Mouse (Mus musculus): Measurements from ENCODE around the gene Inca1. TPM values are rescaled to one million over a fixed set of nuclear protein-coding genes. Genes with fewer than 3 reads are reported as not detected.

Inca1 gene
- polyA plus RNA-seq (2012) = not detected in 2 replicates

GRCm38 (mm10) chr11:70699722-70700556, at the start of gene Inca1, which contains the start of gene Kif1c:
Gene Inca1 (minus strand): TSS chr11:70700155.
Gene Kif1c (plus strand): TSS chr11:70700548.
- Histone ChIP-seq H3K4me3 (replicated peaks) (peak within 1 kb of the TSS; percentile 86), H3K27me3 (ENCODE audit: control insufficient read depth) (peaks cover 25% of the 10 kb centered on the region), H3K4me1 (ENCODE audit: control insufficient read depth) (peaks cover 24% of the 10 kb centered on the region), H3K9me3 (ENCODE audit: control insufficient read depth, low read length) (no peaks in the 10 kb centered on the region), H3K36me3 (ENCODE audit: control insufficient read depth) (peaks cover 15% of the 10 kb centered on the region; the same call in 1 of the 2 replicates)
- no peak for TF ChIP-seq GATA1 (IDR thresholded peaks at IDR 0.05; ENCODE audit: low read length)
- no peak for TF ChIP-seq TAL1 (IDR thresholded peaks at IDR 0.05; ENCODE audit: low read length)

GRCm38 (mm10) chr11:70747876-70748545, 48.1 kb upstream of the Inca1 start:
- H3K4me3 ChIP-seq (replicated peaks) = no peak overlapping the region
- H3K36me3 ChIP-seq (ENCODE audit: control insufficient read depth) = no peaks in the 10 kb centered on the region
- peaks cover 5% of the 10 kb centered on the region for H3K9me3 ChIP-seq (ENCODE audit: control insufficient read depth, low read length)
- H3K4me1 ChIP-seq (ENCODE audit: control insufficient read depth) = peaks cover 6% of the 10 kb centered on the region
- TF ChIP-seq GATA1 (IDR thresholded peaks at IDR 0.05; ENCODE audit: low read length) = no peak
- no peak for TF ChIP-seq TAL1 (IDR thresholded peaks at IDR 0.05; ENCODE audit: low read length)
- no peaks in the 10 kb centered on the region; the same call in 1 of the 2 replicates for H3K27me3 ChIP-seq (ENCODE audit: control insufficient read depth)

GRCm38 (mm10) chr11:70745636-70746035, 45.7 kb upstream of the Inca1 start:
- peaks cover 5% of the 10 kb centered on the region for H3K9me3 ChIP-seq (ENCODE audit: control insufficient read depth, low read length)
- H3K27me3 ChIP-seq (ENCODE audit: control insufficient read depth) = no peaks in the 10 kb centered on the region
- H3K36me3 ChIP-seq (ENCODE audit: control insufficient read depth) = no peaks in the 10 kb centered on the region
- no peak overlapping the region for H3K4me3 ChIP-seq (replicated peaks)
- TF ChIP-seq TAL1 (IDR thresholded peaks at IDR 0.05; ENCODE audit: low read length) = no peak
- TF ChIP-seq GATA1 (IDR thresholded peaks at IDR 0.05; ENCODE audit: low read length) = no peak
- H3K4me1 ChIP-seq (ENCODE audit: control insufficient read depth) = no peaks in the 10 kb centered on the region

- TF ChIP-seq TAL1 (IDR thresholded peaks at IDR 0.05; ENCODE audit: low read length) (no peak), GATA1 (IDR thresholded peaks at IDR 0.05; ENCODE audit: low read length) (no peak)
- Histone ChIP-seq H3K4me3 (replicated peaks) (no peak overlapping the region), H3K27me3 (ENCODE audit: control insufficient read depth) (peaks cover 3% of the 10 kb centered on the region; the same call in 1 of the 2 replicates), H3K36me3 (ENCODE audit: control insufficient read depth) (no peaks in the 10 kb centered on the region), H3K4me1 (ENCODE audit: control insufficient read depth) (no peaks in the 10 kb centered on the region), H3K9me3 (ENCODE audit: control insufficient read depth, low read length) (no peaks in the 10 kb centered on the region)
Measured at GRCm38 (mm10) chr11:70742581-70743459, 42.9 kb upstream of the Inca1 start.

GRCm38 (mm10) chr11:70742117-70742516, 42.2 kb upstream of the Inca1 start:
- Histone ChIP-seq H3K27me3 (ENCODE audit: control insufficient read depth) (peaks cover 7% of the 10 kb centered on the region), H3K9me3 (ENCODE audit: control insufficient read depth, low read length) (no peaks in the 10 kb centered on the region), H3K4me3 (replicated peaks) (no peak overlapping the region), H3K36me3 (ENCODE audit: control insufficient read depth) (no peaks in the 10 kb centered on the region), H3K4me1 (ENCODE audit: control insufficient read depth) (no peaks in the 10 kb centered on the region)
- TF ChIP-seq TAL1 (IDR thresholded peaks at IDR 0.05; ENCODE audit: low read length) = no peak
- no peak for TF ChIP-seq GATA1 (IDR thresholded peaks at IDR 0.05; ENCODE audit: low read length)

- H3K36me3 ChIP-seq (ENCODE audit: control insufficient read depth) = no peaks in the 10 kb centered on the region
- no peak overlapping the region for H3K4me3 ChIP-seq (replicated peaks)
- no peaks in the 10 kb centered on the region for H3K4me1 ChIP-seq (ENCODE audit: control insufficient read depth)
- no peaks in the 10 kb centered on the region for H3K9me3 ChIP-seq (ENCODE audit: control insufficient read depth, low read length)
- TF ChIP-seq GATA1 (IDR thresholded peaks at IDR 0.05; ENCODE audit: low read length) (no peak), TAL1 (IDR thresholded peaks at IDR 0.05; ENCODE audit: low read length) (no peak)
- peaks cover 7% of the 10 kb centered on the region for H3K27me3 ChIP-seq (ENCODE audit: control insufficient read depth)
Measured at GRCm38 (mm10) chr11:70741603-70742002, 41.6 kb upstream of the Inca1 start.

- Histone ChIP-seq H3K4me1 (ENCODE audit: control insufficient read depth) (no peaks in the 10 kb centered on the region), H3K36me3 (ENCODE audit: control insufficient read depth) (no peaks in the 10 kb centered on the region), H3K4me3 (replicated peaks) (no peak overlapping the region), H3K27me3 (ENCODE audit: control insufficient read depth) (peaks cover 11% of the 10 kb centered on the region), H3K9me3 (ENCODE audit: control insufficient read depth, low read length) (no peaks in the 10 kb centered on the region)
- TF ChIP-seq GATA1 (IDR thresholded peaks at IDR 0.05; ENCODE audit: low read length) = no peak
- TF ChIP-seq TAL1 (IDR thresholded peaks at IDR 0.05; ENCODE audit: low read length) = no peak
Measured at GRCm38 (mm10) chr11:70737749-70738148, 37.8 kb upstream of the Inca1 start.

- Histone ChIP-seq H3K4me1 (ENCODE audit: control insufficient read depth) (no peaks in the 10 kb centered on the region), H3K27me3 (ENCODE audit: control insufficient read depth) (peaks cover 11% of the 10 kb centered on the region), H3K4me3 (replicated peaks) (no peak overlapping the region), H3K9me3 (ENCODE audit: control insufficient read depth, low read length) (no peaks in the 10 kb centered on the region), H3K36me3 (ENCODE audit: control insufficient read depth) (peaks cover 4% of the 10 kb centered on the region)
- TF ChIP-seq GATA1 (IDR thresholded peaks at IDR 0.05; ENCODE audit: low read length) (no peak), TAL1 (IDR thresholded peaks at IDR 0.05; ENCODE audit: low read length) (no peak)
Measured at GRCm38 (mm10) chr11:70733256-70733655, 33.3 kb upstream of the Inca1 start.

All from erythroblast, embryonic 14.5 days (primary cell).